Comparison of ENCODE assay signal across 13 mouse cellular contexts in the genomic region with DNA sequence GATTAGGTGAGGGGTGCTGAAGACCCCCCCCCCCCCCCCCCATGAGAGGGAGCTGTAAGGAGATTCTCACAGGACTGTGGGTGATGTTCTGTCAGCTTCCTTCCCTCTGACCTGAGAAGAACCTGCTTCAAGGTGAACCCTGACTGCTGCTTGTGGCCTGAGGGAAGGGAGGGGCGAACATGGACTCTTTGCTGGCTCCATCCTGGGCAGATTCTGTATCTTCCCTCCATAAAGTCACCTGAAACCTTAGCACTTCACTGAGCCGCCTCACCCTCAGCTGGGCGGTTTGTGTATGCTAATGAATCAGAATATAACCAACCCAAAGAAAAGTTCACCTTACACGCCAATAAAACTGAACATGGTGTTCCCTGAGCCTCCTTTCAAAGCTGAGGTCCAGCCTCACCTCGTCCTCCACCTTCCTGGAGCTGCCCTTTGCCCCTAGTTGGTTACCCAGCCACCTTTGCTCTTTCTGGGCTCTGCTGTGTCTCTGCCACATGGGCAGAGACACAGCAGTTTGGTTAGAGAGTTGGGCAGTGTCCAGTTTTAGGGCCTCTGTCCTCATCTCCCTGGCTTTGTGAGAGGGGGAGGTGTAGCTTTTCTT. TPM values are rescaled to one million over a fixed set of nuclear protein-coding genes. Genes with fewer than 3 reads are reported as not detected.
DNase-seq lines count a peak whose midpoint lies in the region; ATAC-seq and TF ChIP-seq lines count a peak whose summit lies in the region.
"Had no signal": no experiment of that assay in that cellular context is flagged by ENCODE, and none has a peak within 500 bp of the region (broad histone marks: within the 10 kb centered on the region; RNA-seq: fewer than 3 reads in every experiment).

No protein-coding gene starts in this region.

- WGBS in heart, embryonic 12.5 days: 84% methylated on average over 5 of the region's 5 CpGs
- 75% methylated on average over 5 of the region's 5 CpGs for WGBS in kidney, embryonic 16.5 days
- 31% methylated on average over 5 of the region's 5 CpGs for WGBS in small intestine, adult 2 months

- H3K9ac ChIP-seq in heart, embryonic 12.5 days: no peak overlapping the region
- H3K9ac ChIP-seq in kidney, embryonic 16.5 days (replicated peaks; ENCODE audit: low read length): no peak overlapping the region
- H3K9ac ChIP-seq: hindbrain, embryonic 13.5 days; liver, embryonic 14.5 days; midbrain, embryonic 13.5 days had no signal

- TF ChIP-seq CTCF in small intestine, adult 2 months (IDR thresholded peaks at IDR 0.05; ENCODE audit: extremely low read depth, insufficient read length, insufficient replicate concordance, low read depth, low read length): no peak

- H3K9me3 ChIP-seq in heart, embryonic 12.5 days (replicated peaks): no peaks in the 10 kb centered on the region
- H3K9me3 ChIP-seq in kidney, embryonic 16.5 days (ENCODE audit: low read length): no peaks in the 10 kb centered on the region
- H3K9me3 ChIP-seq: hindbrain, embryonic 13.5 days; midbrain, embryonic 13.5 days had no signal

- no peak overlapping the region for H3K4me3 ChIP-seq in heart, embryonic 12.5 days
- no peak overlapping the region for H3K4me3 ChIP-seq in kidney, embryonic 16.5 days (ENCODE audit: low read length)
- no peak overlapping the region for H3K4me3 ChIP-seq in brown adipose tissue, adult 24 weeks (ENCODE audit: insufficient read depth, low read depth, low read length)
- H3K4me3 ChIP-seq in small intestine, adult 2 months (ENCODE audit: low read depth, low read length): no peak overlapping the region
- H3K4me3 ChIP-seq: hindbrain, embryonic 13.5 days; midbrain, embryonic 13.5 days had no signal

- 0 out of 2 replicates have a peak overlapping the region, but pooled peaks have one; percentile 48 for H3K27ac ChIP-seq in heart, embryonic 12.5 days (ENCODE audit: poor library complexity, severe bottlenecking)
- no peak overlapping the region for H3K27ac ChIP-seq in kidney, embryonic 16.5 days (ENCODE audit: low read length)
- peak overlapping the region; percentile 61 for H3K27ac ChIP-seq in brown adipose tissue, adult 24 weeks (replicated peaks; ENCODE audit: low read depth, low read length)
- peak overlapping the region; percentile 89 for H3K27ac ChIP-seq in small intestine, adult 2 months (ENCODE audit: insufficient read depth, low read depth, low read length)
- H3K27ac ChIP-seq: hindbrain, embryonic 13.5 days; liver, embryonic 14.5 days; midbrain, embryonic 13.5 days had no signal

- peaks cover 70% of the 10 kb centered on the region for H3K4me1 ChIP-seq in heart, embryonic 12.5 days (replicated peaks)
- peaks cover 7% of the 10 kb centered on the region for H3K4me1 ChIP-seq in kidney, embryonic 16.5 days (ENCODE audit: insufficient read depth, low read length)
- H3K4me1 ChIP-seq in brown adipose tissue, adult 24 weeks (ENCODE audit: control insufficient read depth, insufficient read depth, insufficient read length, low read length): peaks cover 36% of the 10 kb centered on the region
- peaks cover 44% of the 10 kb centered on the region for H3K4me1 ChIP-seq in small intestine, adult 2 months (ENCODE audit: control insufficient read depth, insufficient read depth, insufficient read length, low read length)

- no peaks in the 10 kb centered on the region for H3K27me3 ChIP-seq in heart, embryonic 12.5 days (replicated peaks)
- no peaks in the 10 kb centered on the region for H3K27me3 ChIP-seq in kidney, embryonic 16.5 days (ENCODE audit: insufficient read depth, low read length)
- H3K27me3 ChIP-seq in small intestine, adult 2 months (ENCODE audit: control insufficient read depth, insufficient read depth, low read length): no peaks in the 10 kb centered on the region
- H3K27me3 ChIP-seq: hindbrain, embryonic 13.5 days; midbrain, embryonic 13.5 days had no signal

- ATAC-seq in heart, embryonic 12.5 days (ENCODE audit: insufficient number of reproducible peaks, low FRiP score): no peak
- no peak for ATAC-seq in kidney, embryonic 16.5 days (ENCODE audit: low FRiP score, low TSS enrichment)
- ATAC-seq: forebrain, embryonic 16.5 days; midbrain, embryonic 13.5 days had no signal

- H3K36me3 ChIP-seq in heart, embryonic 12.5 days: 0 out of 2 replicates have a peak, but pooled peaks cover 4% of the 10 kb centered on the region
- no peaks in the 10 kb centered on the region for H3K36me3 ChIP-seq in kidney, embryonic 16.5 days (ENCODE audit: insufficient read depth, low read length)
- peaks cover 3% of the 10 kb centered on the region; the same call in 1 of the 2 replicates for H3K36me3 ChIP-seq in small intestine, adult 2 months (ENCODE audit: control insufficient read depth, insufficient read depth, low read length)
- H3K36me3 ChIP-seq: hindbrain, embryonic 13.5 days; midbrain, embryonic 13.5 days had no signal

- DNase-seq in heart, adult 9 months (ENCODE audit: low spot score in 2 of 2): no peak
- peak; percentile 82 to 85 for DNase-seq in kidney, adult 8-10 months
- DNase-seq in cerebellum, postnatal 10 days: no peak
- DNase-seq: cerebellum, adult 8-10 months; gastrocnemius, postnatal 10 days had no signal

- TF ChIP-seq POLR2A in small intestine, adult 2 months (IDR thresholded peaks at IDR 0.05; ENCODE audit: low read depth, low read length): no peak

- no peak overlapping the region for H3K4me2 ChIP-seq in heart, embryonic 12.5 days
- no peak overlapping the region for H3K4me2 ChIP-seq in kidney, embryonic 16.5 days (replicated peaks; ENCODE audit: low read depth, low read length)
- H3K4me2 ChIP-seq: hindbrain, embryonic 13.5 days; midbrain, embryonic 13.5 days had no signal

RNA-seq across cellular contexts. Expression of gene Trak1, which starts 45.3 kb away (rescaled TPM):
- polyA plus RNA-seq in heart, embryonic 12.5 days (2016; fragmentation: Nextera tagmentation; extraction: Ambion mirVana): 37.3 and 42.0 TPM in 2 replicates
- 16.2 and 17.7 TPM in 2 replicates for polyA plus RNA-seq in kidney, embryonic 16.5 days (2015; fragmentation: Nextera tagmentation; extraction: Ambion mirVana)
- polyA plus RNA-seq in brown adipose tissue, adult 24 weeks (2012; ENCODE audit: insufficient read depth, insufficient read length, missing spikeins): 64.3 and 66.0 TPM in 2 replicates
- 55.4 and 99.8 TPM in 2 replicates for polyA plus RNA-seq in small intestine, adult 2 months (2012; rRNA removed)

Comparison
In these comparisons a context has a peak if more than half of its experiments do, and no peak if none do; other contexts are left out.
1. DNase-seq: peak in kidney, adult 8-10 months (2 of 2); none in heart, adult 9 months (0 of 2) and cerebellum, postnatal 10 days (0 of 2).